Mouse (Mus musculus) MEL (cell line): ENCODE data around the gene Oxsr1. TPM values are rescaled to one million over a fixed set of nuclear protein-coding genes. Genes with fewer than 3 reads are reported as not detected.
A peak's percentile ranks its signal among the peaks of the same experiment; 100 is the strongest.

ENCODE experiments used
- DNase-seq: peaks from one replicate; pipeline ENCODE4 v3.0.0; 2011; ENCODE audit warnings: low read depth, low spot score
- H3K27ac ChIP-seq: 2 replicates; pipeline ENCODE4 v1.5.1; 2012; ENCODE audit warnings: low read depth, mild to moderate bottlenecking, control low read depth, low read length, moderate library complexity; ENCODE audit not compliant: control insufficient read depth
- H3K27me3 ChIP-seq, 2 experiments: fragments of 150-350 bp in 1 of 2; sonication (generic) in 1 of 2; 2 replicates each; pipeline ENCODE4 v1.6.1; 2012; ENCODE audit warnings: low read length in 2 of 2, mild to moderate bottlenecking in 2 of 2, improper control_type of control experiment in 1 of 2, moderate library complexity in 1 of 2; ENCODE audit not compliant: insufficient read depth in 2 of 2, control insufficient read depth in 1 of 2
- H3K36me3 ChIP-seq, 2 experiments: 2 replicates each; pipeline ENCODE4 v1.6.1; 2012 to 2014; ENCODE audit warnings: low read length in 2 of 2, improper control_type of control experiment in 1 of 2, inconsistent platforms in 1 of 2, mild to moderate bottlenecking in 1 of 2; ENCODE audit not compliant: insufficient read depth in 2 of 2, control insufficient read depth in 1 of 2
- H3K4me1 ChIP-seq, 2 experiments: fragments of 150-350 bp in 1 of 2; sonication (generic) in 1 of 2; 2 replicates each; pipeline ENCODE4 v1.6.1; 2012; ENCODE audit warnings: low read length in 2 of 2, improper control_type of control experiment in 1 of 2, mild to moderate bottlenecking in 1 of 2; ENCODE audit not compliant: insufficient read depth in 2 of 2, control insufficient read depth in 1 of 2
- H3K4me3 ChIP-seq, 2 experiments: fragments of 150-350 bp in 1 of 2; sonication (generic) in 1 of 2; 2 replicates each; pipeline ENCODE4 v1.5.1; 2012; ENCODE audit warnings: low read depth in 2 of 2, low read length in 2 of 2, mild to moderate bottlenecking in 2 of 2, moderate library complexity in 2 of 2, control low read depth in 1 of 2, improper control_type of control experiment in 1 of 2; ENCODE audit not compliant: control insufficient read depth in 1 of 2, insufficient read depth in 1 of 2
- H3K79me2 ChIP-seq: 2 replicates; pipeline ENCODE4 v1.6.1; 2012; ENCODE audit warnings: mild to moderate bottlenecking, low read length, moderate library complexity; ENCODE audit not compliant: control insufficient read depth, poor library complexity, insufficient read depth
- H3K9ac ChIP-seq: 2 replicates; pipeline ENCODE4 v1.6.1; 2012; ENCODE audit warnings: low read depth, mild to moderate bottlenecking, control low read depth, low read length, moderate library complexity; ENCODE audit not compliant: control insufficient read depth, poor library complexity, severe bottlenecking
- H3K9me3 ChIP-seq: fragments of 150-350 bp; sonication (generic); replicated peaks from 2 replicates; pipeline ENCODE4 v1.6.1; 2012; ENCODE audit warnings: mild to moderate bottlenecking, low read length, improper control_type of control experiment, moderate library complexity; ENCODE audit not compliant: insufficient read depth
- BHLHE40 ChIP-seq: IDR thresholded peaks from 2 replicates; pipeline ENCODE4 v1.6.1; 2012; ENCODE audit warnings: low read depth, mild to moderate bottlenecking, inconsistent platforms, low read length, improper control_type of control experiment, borderline replicate concordance
- CHD1 ChIP-seq: IDR thresholded peaks from 2 replicates; pipeline ENCODE4 v1.6.1; 2012; ENCODE audit warnings: low read depth, mild to moderate bottlenecking, inconsistent platforms, low read length, improper control_type of control experiment
- CTCF ChIP-seq, 3 experiments: IDR thresholded peaks in 2 of 3; conservative IDR thresholded peaks in 1 of 3; 2 replicates each; pipeline ENCODE4 v1.5.1; 2011 to 2012; ENCODE audit warnings: low read length in 3 of 3, low read depth in 2 of 3, mild to moderate bottlenecking in 2 of 3, improper control_type of control experiment in 1 of 3, inconsistent platforms in 1 of 3, mixed read lengths in 1 of 3, moderate library complexity in 1 of 3; ENCODE audit not compliant: control insufficient read depth in 1 of 3, insufficient read depth in 1 of 3, poor library complexity in 1 of 3, severe bottlenecking in 1 of 3
- E2F4 ChIP-seq: IDR thresholded peaks from 2 replicates; pipeline ENCODE4 v1.6.1; 2011; ENCODE audit warnings: low read depth, low read length, improper control_type of control experiment, borderline replicate concordance
- ELF1 ChIP-seq: IDR thresholded peaks from 2 replicates; pipeline ENCODE4 v1.6.1; 2014; ENCODE audit warnings: low read depth, mild to moderate bottlenecking, inconsistent platforms, low read length, improper control_type of control experiment, moderate library complexity
- HCFC1 ChIP-seq: IDR thresholded peaks from 2 replicates; pipeline ENCODE4 v1.6.1; 2012; ENCODE audit warnings: low read depth, mild to moderate bottlenecking, inconsistent platforms, low read length, improper control_type of control experiment, moderate library complexity
- JUND ChIP-seq: IDR thresholded peaks from 2 replicates; pipeline ENCODE4 v1.6.1; 2011; ENCODE audit warnings: low read depth, mild to moderate bottlenecking, improper control_type of control experiment, low read length
- KAT2A ChIP-seq: conservative IDR thresholded peaks from 2 replicates; pipeline ENCODE4 v1.6.1; 2012; ENCODE audit warnings: low read depth, low read length, improper control_type of control experiment, inconsistent platforms
- MAX ChIP-seq: IDR thresholded peaks from 2 replicates; pipeline ENCODE4 v1.6.1; 2011; ENCODE audit warnings: low read length, improper control_type of control experiment
- MEF2A ChIP-seq: IDR thresholded peaks from 2 replicates; pipeline ENCODE4 v1.6.1; 2014; ENCODE audit warnings: low read depth, mild to moderate bottlenecking, inconsistent platforms, low read length, improper control_type of control experiment; ENCODE audit not compliant: poor library complexity, insufficient replicate concordance, severe bottlenecking; ENCODE audit errors: extremely low read depth
- MXI1 ChIP-seq: IDR thresholded peaks from 2 replicates; pipeline ENCODE4 v1.6.1; 2011; ENCODE audit warnings: mild to moderate bottlenecking, low read depth, low read length, improper control_type of control experiment
- MYB ChIP-seq: IDR thresholded peaks from 2 replicates; pipeline ENCODE4 v1.6.1; 2011; ENCODE audit warnings: mild to moderate bottlenecking, low read depth, low read length, improper control_type of control experiment
- MYC ChIP-seq: IDR thresholded peaks from 2 replicates; pipeline ENCODE4 v1.6.1; 2011; ENCODE audit warnings: low read depth, mild to moderate bottlenecking, low read length, improper control_type of control experiment, moderate library complexity
- NELFE ChIP-seq: IDR thresholded peaks from 2 replicates; pipeline ENCODE4 v1.6.1; 2011; ENCODE audit warnings: low read depth, low read length, improper control_type of control experiment
- NRF1 ChIP-seq: IDR thresholded peaks from 2 replicates; pipeline ENCODE4 v1.6.1; 2014; ENCODE audit warnings: low read depth, mild to moderate bottlenecking, inconsistent platforms, low read length, improper control_type of control experiment, moderate library complexity; ENCODE audit not compliant: poor library complexity, insufficient read depth, severe bottlenecking
- POLR2A ChIP-seq, 2 experiments: IDR thresholded peaks; 2 replicates each; pipeline ENCODE4 v1.6.1; 2011 to 2012; ENCODE audit warnings: low read length in 2 of 2, mild to moderate bottlenecking in 2 of 2, control low read depth in 1 of 2, improper control_type of control experiment in 1 of 2, low read depth in 1 of 2, moderate library complexity in 1 of 2; ENCODE audit not compliant: control insufficient read depth in 1 of 2, insufficient read depth in 1 of 2, poor library complexity in 1 of 2
- POLR2AphosphoS2 ChIP-seq: IDR thresholded peaks from 2 replicates; pipeline ENCODE4 v1.6.1; 2011; ENCODE audit warnings: low read length, improper control_type of control experiment
- POLR2AphosphoS5 ChIP-seq: IDR thresholded peaks from 2 replicates; pipeline ENCODE4 v1.6.1; 2012; ENCODE audit warnings: low read depth, borderline replicate concordance, mild to moderate bottlenecking, inconsistent platforms, low read length, moderate library complexity, mixed read lengths
- RCOR1 ChIP-seq: IDR thresholded peaks from 2 replicates; pipeline ENCODE4 v1.6.1; 2012; ENCODE audit warnings: low read depth, mild to moderate bottlenecking, inconsistent platforms, low read length, improper control_type of control experiment
- SIN3A ChIP-seq: IDR thresholded peaks from 2 replicates; pipeline ENCODE4 v1.6.1; 2012; ENCODE audit warnings: low read length, improper control_type of control experiment, inconsistent platforms
- TAL1 ChIP-seq: IDR thresholded peaks from 2 replicates; pipeline ENCODE4 v1.6.1; 2012; ENCODE audit warnings: mild to moderate bottlenecking, inconsistent platforms, low read length, moderate library complexity, mixed read lengths
- TBP ChIP-seq: IDR thresholded peaks from 2 replicates; pipeline ENCODE4 v1.8.0; 2011; ENCODE audit warnings: low read depth, low read length, improper control_type of control experiment
- UBTF ChIP-seq: IDR thresholded peaks from 2 replicates; pipeline ENCODE4 v1.6.1; 2012; ENCODE audit warnings: low read depth, mild to moderate bottlenecking, inconsistent platforms, low read length, improper control_type of control experiment, moderate library complexity, borderline replicate concordance; ENCODE audit not compliant: insufficient read depth
- USF2 ChIP-seq, 2 experiments: IDR thresholded peaks; 2 replicates each; pipeline ENCODE4 v1.6.1; 2011 to 2012; ENCODE audit warnings: improper control_type of control experiment in 2 of 2, low read length in 2 of 2, borderline replicate concordance in 1 of 2, inconsistent platforms in 1 of 2, low read depth in 1 of 2, mild to moderate bottlenecking in 1 of 2; ENCODE audit not compliant: insufficient read depth in 1 of 2
- ZC3H11A ChIP-seq: IDR thresholded peaks from 2 replicates; pipeline ENCODE4 v1.6.1; 2012; ENCODE audit warnings: low read depth, mild to moderate bottlenecking, inconsistent platforms, low read length, improper control_type of control experiment
- polyA plus RNA-seq, 2 experiments: library from polyadenylated mRNA; stranded (reverse) in 1 of 2; unstranded in 1 of 2; fragments of >175 nt in 1 of 2; fragments of >200 nt in 1 of 2; gene quantifications; 2 replicates each; pipeline versions ENCODE4 v1.2.1 to v1.2.4; 2012; ENCODE audit warnings: low replicate concordance in 2 of 2, low read depth in 1 of 2; ENCODE audit not compliant: insufficient read length in 2 of 2, insufficient read depth in 1 of 2, missing spikeins in 1 of 2
- total RNA-seq: library from RNA; depleted of rRNA; stranded (reverse); fragments of 300-350 nt; gene quantifications from 2 replicates; pipeline ENCODE4 v1.2.3, GENCODE M21; 2012

Oxsr1 gene
- total and polyA plus RNA-seq, 3 experiments, result 25.6 to 304 (median 37.6) TPM

GRCm38 (mm10) chr9:119340212-119340580 is 18.0 kb upstream of the Oxsr1 start:
- peak overlapping the region; percentile 85 for H3K27ac ChIP-seq
- peaks cover 0 to 8% of the 10 kb centered on the region in 2 experiments; a peak in 3 of 4 replicates for H3K4me1 ChIP-seq
- TF ChIP-seq TAL1, result no peak
- no peak for TF ChIP-seq JUND
- no peak for TF ChIP-seq POLR2AphosphoS5
- no peak; the same call in 1 of the 2 replicates for TF ChIP-seq KAT2A
- TF ChIP-seq HCFC1, result no peak
- TF ChIP-seq MEF2A, result no peak
- no peak for TF ChIP-seq NELFE
- no peak for TF ChIP-seq NRF1
- TF ChIP-seq CTCF (IDR thresholded peaks at IDR 0.05 in 2 of 3, conservative IDR thresholded peaks at IDR 0.05 in 1 of 3; ENCODE audit: control insufficient read depth in 1 of 3, insufficient read depth in 1 of 3, low read depth in 2 of 3, low read length in 3 of 3, poor library complexity in 1 of 3, severe bottlenecking in 1 of 3), result no peak
- TF ChIP-seq CHD1, result no peak
- peaks cover 9% of the 10 kb centered on the region for H3K79me2 ChIP-seq
- H3K9me3 ChIP-seq, result no peaks in the 10 kb centered on the region
- H3K4me3 ChIP-seq, result peak overlapping the region; percentile 77 to 92
- DNase-seq, result no peak
- H3K36me3 ChIP-seq, result peaks cover 0 to 2% of the 10 kb centered on the region in 2 experiments; a peak in 1 of 4 replicates
- no peaks in the 10 kb centered on the region for H3K27me3 ChIP-seq
- H3K9ac ChIP-seq, result peak overlapping the region; percentile 92

GRCm38 (mm10) chr9:119339558-119340211 is 17.5 kb upstream of the Oxsr1 start, which contains the start of gene Acaa1a:
Gene Acaa1a (plus strand): TSS chr9:119339676.
- peaks cover 9% of the 10 kb centered on the region for H3K79me2 ChIP-seq
- H3K27ac ChIP-seq, result peak within 1 kb of the TSS; percentile 85
- peak within 1 kb of the TSS; percentile 92 for H3K9ac ChIP-seq
- DNase-seq, result peak; percentile 91
- no peaks in the 10 kb centered on the region for H3K27me3 ChIP-seq
- peaks cover 0 to 2% of the 10 kb centered on the region in 2 experiments; a peak in 1 of 4 replicates for H3K36me3 ChIP-seq
- TF ChIP-seq SIN3A (peak; percentile 58; the same call in 1 of the 2 replicates), TBP (peak; percentile 27; the same call in 1 of the 2 replicates), RCOR1 (no peak), NELFE (peak; percentile 57), E2F4 (no peak), CTCF (IDR thresholded peaks at IDR 0.05 in 2 of 3, conservative IDR thresholded peaks at IDR 0.05 in 1 of 3; ENCODE audit: control insufficient read depth in 1 of 3, insufficient read depth in 1 of 3, low read depth in 2 of 3, low read length in 3 of 3, poor library complexity in 1 of 3, severe bottlenecking in 1 of 3) (peak in 1 of 3 experiments; percentile 0; a peak in 1 of 6 replicates), MYB (no peak), MAX (0 out of 2 replicates have a peak, but pooled peaks have one; percentile 62), USF2 (IDR thresholded peaks at IDR 0.05; ENCODE audit: borderline replicate concordance in 1 of 2, insufficient read depth in 1 of 2, low read depth in 1 of 2, low read length in 2 of 2) (no peak), ZC3H11A (no peak), POLR2A (IDR thresholded peaks at IDR 0.05; ENCODE audit: control insufficient read depth in 1 of 2, insufficient read depth in 1 of 2, low read depth in 1 of 2, low read length in 2 of 2, poor library complexity in 1 of 2) (peak; percentile 26 to 78; a peak in 1 of 4 replicates), MYC (0 out of 2 replicates have a peak, but pooled peaks have one; percentile 62), UBTF (no peak), CHD1 (no peak), POLR2AphosphoS2 (peak; percentile 71; the same call in 1 of the 2 replicates), NRF1 (no peak), ELF1 (peak; percentile 52; the same call in 1 of the 2 replicates), BHLHE40 (peak; percentile 52; the same call in 1 of the 2 replicates), MXI1 (peak; percentile 76)
- peaks cover 0 to 9% of the 10 kb centered on the region in 2 experiments; a peak in 3 of 4 replicates for H3K4me1 ChIP-seq
- H3K4me3 ChIP-seq, result peak within 1 kb of the TSS; percentile 77 to 92
- H3K9me3 ChIP-seq, result no peaks in the 10 kb centered on the region
